Mouse (Mus musculus) ES-Bruce4 (cell line): ENCODE measurements around the gene Tspan11.

Experiments
- CTCF ChIP-seq: IDR thresholded peaks from one replicate; pipeline ENCODE4 v1.8.1; 2011; ENCODE audit warnings: low read depth, low read length
- EP300 ChIP-seq: IDR thresholded peaks from 2 replicates; pipeline ENCODE4 v1.6.1; 2011; ENCODE audit warnings: low read depth, low read length; ENCODE audit not compliant: insufficient read depth
- POLR2A ChIP-seq: IDR thresholded peaks from one replicate; pipeline ENCODE4 v1.8.1; 2011; ENCODE audit warnings: low read length; ENCODE audit not compliant: insufficient read depth

DNA sequence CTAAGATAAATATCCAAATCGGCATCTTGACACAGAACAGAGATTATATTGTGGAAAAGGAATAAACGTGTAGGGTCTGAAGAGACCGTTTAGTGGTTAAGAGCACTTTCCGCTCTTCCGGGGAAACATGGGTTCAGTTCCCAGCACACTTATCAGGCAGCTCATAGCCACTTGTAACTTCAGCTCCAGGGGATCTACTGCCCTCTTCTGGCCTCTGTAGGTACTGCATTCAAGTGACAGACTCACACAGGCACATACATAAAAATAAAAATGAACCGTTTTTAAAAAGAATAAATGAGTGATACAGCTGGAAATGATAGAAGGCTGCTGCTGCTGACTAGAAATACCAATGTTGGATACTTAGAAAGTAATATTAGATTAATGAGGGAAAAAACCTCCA is 7.9 kb upstream of the Tspan11 start:
- TF ChIP-seq CTCF, result peak; percentile 51
- TF ChIP-seq EP300, result no peak
- no peak for TF ChIP-seq POLR2A
